Mouse (Mus musculus): ENCODE measurements around the gene Helt. TPM values are rescaled to one million over a fixed set of nuclear protein-coding genes. Genes with fewer than 3 reads are reported as not detected.

The Helt gene
- total and polyA plus RNA-seq, 3 experiments: not detected

- Histone ChIP-seq H3K27ac (ENCODE audit: insufficient read depth, low read depth) (no peak overlapping the region), H3K9ac (ENCODE audit: insufficient read depth, low read depth) (no peak overlapping the region), H3K4me2 (ENCODE audit: insufficient read depth, low read depth, poor library complexity, severe bottlenecking) (no peak overlapping the region), H3K79me2 (replicated peaks; ENCODE audit: control insufficient read depth, extremely low read depth, insufficient read depth, poor library complexity, severe bottlenecking) (no peaks in the 10 kb centered on the region), H3K27me3 (replicated peaks) (no peaks in the 10 kb centered on the region), H3K36me3 (replicated peaks in 1 of 2; ENCODE audit: control insufficient read depth in 1 of 2, insufficient read depth in 1 of 2, low read length in 1 of 2) (no peaks in the 10 kb centered on the region), H3K4me1 (ENCODE audit: control insufficient read depth in 1 of 2, insufficient read depth in 2 of 2) (no peaks in the 10 kb centered on the region; a peak in 1 of 4 replicates), H3K9me3 (replicated peaks; ENCODE audit: low read length) (peaks cover 6% of the 10 kb centered on the region), H3K4me3 (replicated peaks in 1 of 3; ENCODE audit: low read depth in 2 of 3, low read length in 2 of 3, poor library complexity in 1 of 3) (no peak overlapping the region)
- in situ Hi-C loops (cut with MboI; ENCODE audit: low pct_ligation_motif_present, low pct_unique_long_range_greater_than_20kb, low sequenced_read_pairs): no loop called here
- dilution Hi-C loops (cut with MboI; ENCODE audit: extremely low pct_ligation_motif_present, extremely low pct_unique_long_range_greater_than_20kb, low sequenced_read_pairs): no loop called here
- DNase-seq (ENCODE audit: extremely low read depth): no peak
- TF ChIP-seq ZMIZ1 (IDR thresholded peaks at IDR 0.05; ENCODE audit: low read depth, low read length) (no peak), SIN3A (IDR thresholded peaks at IDR 0.05; ENCODE audit: low read length) (no peak), SMC3 (IDR thresholded peaks at IDR 0.05; ENCODE audit: low read depth, low read length) (no peak), POLR2AphosphoS2 (IDR thresholded peaks at IDR 0.05; ENCODE audit: low read depth, low read length) (no peak), CTCF (conservative IDR thresholded peaks at IDR 0.05 in 1 of 2, IDR thresholded peaks at IDR 0.05 in 1 of 2; ENCODE audit: low read depth in 2 of 2, low read length in 2 of 2) (no peak), UBTF (IDR thresholded peaks at IDR 0.05; ENCODE audit: low read depth, low read length) (no peak), USF2 (conservative IDR thresholded peaks at IDR 0.05; ENCODE audit: low read depth, low read length) (no peak), MEF2A (IDR thresholded peaks at IDR 0.05; ENCODE audit: borderline replicate concordance, low read depth, low read length) (no peak), MXI1 (IDR thresholded peaks at IDR 0.05; ENCODE audit: low read depth, low read length) (no peak), NRF1 (IDR thresholded peaks at IDR 0.05; ENCODE audit: low read depth, low read length) (no peak), JUND (conservative IDR thresholded peaks at IDR 0.05; ENCODE audit: low read depth, low read length) (no peak), ETS1 (conservative IDR thresholded peaks at IDR 0.05; ENCODE audit: low read depth, low read length) (no peak), KAT2A (IDR thresholded peaks at IDR 0.05; ENCODE audit: insufficient replicate concordance, low read length) (no peak), JUN (IDR thresholded peaks at IDR 0.05; ENCODE audit: insufficient read depth, low read depth, low read length) (no peak)
Observed at GRCm38 (mm10) chr8:46322421-46322820, 27.9 kb upstream of the Helt start.

- in situ Hi-C loops (cut with MboI; ENCODE audit: low pct_ligation_motif_present, low pct_unique_long_range_greater_than_20kb, low sequenced_read_pairs): no loop called here
- H3K4me3 ChIP-seq (replicated peaks in 1 of 3; ENCODE audit: low read depth in 2 of 3, low read length in 2 of 3, poor library complexity in 1 of 3): no peak overlapping the region
- H3K4me1 ChIP-seq (ENCODE audit: control insufficient read depth in 1 of 2, insufficient read depth in 2 of 2): no peaks in the 10 kb centered on the region; a peak in 1 of 4 replicates
- H3K79me2 ChIP-seq (replicated peaks; ENCODE audit: control insufficient read depth, extremely low read depth, insufficient read depth, poor library complexity, severe bottlenecking): no peaks in the 10 kb centered on the region
- no peaks in the 10 kb centered on the region for H3K36me3 ChIP-seq (replicated peaks in 1 of 2; ENCODE audit: control insufficient read depth in 1 of 2, insufficient read depth in 1 of 2, low read length in 1 of 2)
- TF ChIP-seq SMC3 (IDR thresholded peaks at IDR 0.05; ENCODE audit: low read depth, low read length) (no peak), CHD1 (IDR thresholded peaks at IDR 0.05; ENCODE audit: low read depth, low read length) (no peak), MAX (IDR thresholded peaks at IDR 0.05; ENCODE audit: low read length) (no peak), MYC (IDR thresholded peaks at IDR 0.05; ENCODE audit: low read depth, low read length) (no peak), E2F4 (IDR thresholded peaks at IDR 0.05; ENCODE audit: insufficient replicate concordance, low read depth, low read length) (no peak), UBTF (IDR thresholded peaks at IDR 0.05; ENCODE audit: low read depth, low read length) (no peak), MAFK (IDR thresholded peaks at IDR 0.05; ENCODE audit: insufficient replicate concordance, low read length) (peak; percentile 75)
- no peak for DNase-seq (ENCODE audit: extremely low read depth)
- H3K4me2 ChIP-seq (ENCODE audit: insufficient read depth, low read depth, poor library complexity, severe bottlenecking): no peak overlapping the region
- no peak overlapping the region for H3K9ac ChIP-seq (ENCODE audit: insufficient read depth, low read depth)
- H3K27me3 ChIP-seq (replicated peaks): no peaks in the 10 kb centered on the region
- peaks cover 3% of the 10 kb centered on the region for H3K9me3 ChIP-seq (replicated peaks; ENCODE audit: low read length)
- H3K27ac ChIP-seq (ENCODE audit: insufficient read depth, low read depth): no peak overlapping the region
- dilution Hi-C loops (cut with MboI; ENCODE audit: extremely low pct_ligation_motif_present, extremely low pct_unique_long_range_greater_than_20kb, low sequenced_read_pairs): no loop called here
Observed at GRCm38 (mm10) chr8:46318802-46319201, 24.3 kb upstream of the Helt start.

Data from CH12.LX (cell line).